Mouse (Mus musculus) leukemia stem cell, adult 10-12 weeks (primary cell): Measurements from ENCODE around the gene Kif24. TPM values are rescaled to one million over a fixed set of nuclear protein-coding genes. Genes with fewer than 3 reads are reported as not detected.

ENCODE experiments used
- polyA plus RNA-seq: library from polyadenylated mRNA; stranded (reverse); fragments of >175 nt; gene quantifications from 2 replicates; pipeline ENCODE4 v1.2.3, GENCODE M21; 2012; ENCODE audit warnings: low replicate concordance

Kif24 gene
- 2.5 and 6.9 TPM in 2 replicates for polyA plus RNA-seq

DNA sequence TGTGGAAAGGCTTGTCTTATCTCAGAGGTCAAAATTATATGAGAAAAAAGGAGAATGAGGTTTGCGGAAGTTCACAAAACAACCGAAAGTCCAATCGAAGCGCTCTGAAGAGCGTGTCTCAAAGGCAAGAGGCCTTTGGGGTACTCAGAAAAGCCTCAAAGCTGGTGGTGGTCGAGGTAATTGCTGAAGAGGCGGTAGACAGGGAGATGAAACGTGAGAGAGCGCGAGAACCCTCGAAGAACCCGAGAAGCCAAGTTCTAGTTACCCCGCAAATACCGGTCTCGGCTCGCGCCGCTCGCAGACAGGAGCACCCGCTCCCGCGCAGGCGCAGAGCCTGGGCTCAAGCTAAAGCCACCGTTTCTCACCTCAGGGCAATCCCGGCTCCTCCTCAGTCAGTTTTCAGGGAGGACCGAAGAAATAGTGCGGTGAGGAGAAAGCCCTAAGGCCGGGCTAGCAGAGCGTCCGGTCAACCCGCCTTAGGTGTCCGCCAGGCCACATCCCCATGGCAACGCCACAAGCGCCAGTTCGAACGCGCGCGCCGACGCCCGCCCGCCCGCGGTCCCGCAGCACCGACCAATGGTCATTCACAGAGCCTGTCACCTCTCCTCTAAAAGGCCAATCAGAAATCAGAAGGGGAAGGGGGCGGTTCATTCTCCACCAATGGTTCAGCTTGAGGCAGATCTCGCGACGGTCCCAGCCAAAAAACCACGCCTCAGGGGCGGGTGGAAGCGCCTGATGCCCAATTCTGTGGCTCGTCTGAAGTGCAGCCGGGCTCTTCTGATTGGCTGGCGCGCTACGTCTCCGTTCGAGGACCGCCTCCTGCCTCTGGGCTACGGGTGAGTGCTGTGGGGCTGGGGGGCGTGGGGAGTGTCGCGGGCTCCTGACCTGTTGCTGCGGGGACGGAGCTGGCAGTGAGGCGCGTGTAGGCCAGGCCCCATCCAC is at the start of gene Kif24, which contains the start of gene Nudt2:
Kif24 (minus strand) TSS at position 543 of the 942 bp plus-strand sequence.
Nudt2 (plus strand) TSS at position 807 of the 942 bp plus-strand sequence.

DNA sequence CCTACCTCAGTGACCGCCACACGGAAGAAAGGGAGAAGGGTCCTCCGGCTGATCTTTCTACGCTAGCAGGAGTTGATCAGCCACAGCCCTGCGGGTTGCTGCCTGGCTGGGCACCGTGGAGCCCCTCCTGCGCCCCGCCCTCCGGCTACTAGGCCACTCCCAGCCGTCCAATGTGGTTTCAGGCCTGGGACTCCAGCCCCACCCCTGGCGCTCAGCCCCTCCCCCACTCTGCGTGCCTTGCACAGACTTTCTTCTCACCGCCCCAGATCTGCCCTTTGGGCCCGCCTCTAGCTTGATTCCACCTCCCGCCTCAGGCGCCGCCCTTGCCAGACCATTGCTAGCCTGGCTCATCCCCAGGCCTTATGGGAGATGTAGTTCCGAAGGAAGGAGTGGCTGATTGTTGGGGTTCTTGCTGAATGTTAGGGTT is 38.3 kb upstream of the Kif24 start, which contains the start of gene AI464131:
AI464131 (minus strand) TSS at position 91 of the 427 bp plus-strand sequence.

DNA sequence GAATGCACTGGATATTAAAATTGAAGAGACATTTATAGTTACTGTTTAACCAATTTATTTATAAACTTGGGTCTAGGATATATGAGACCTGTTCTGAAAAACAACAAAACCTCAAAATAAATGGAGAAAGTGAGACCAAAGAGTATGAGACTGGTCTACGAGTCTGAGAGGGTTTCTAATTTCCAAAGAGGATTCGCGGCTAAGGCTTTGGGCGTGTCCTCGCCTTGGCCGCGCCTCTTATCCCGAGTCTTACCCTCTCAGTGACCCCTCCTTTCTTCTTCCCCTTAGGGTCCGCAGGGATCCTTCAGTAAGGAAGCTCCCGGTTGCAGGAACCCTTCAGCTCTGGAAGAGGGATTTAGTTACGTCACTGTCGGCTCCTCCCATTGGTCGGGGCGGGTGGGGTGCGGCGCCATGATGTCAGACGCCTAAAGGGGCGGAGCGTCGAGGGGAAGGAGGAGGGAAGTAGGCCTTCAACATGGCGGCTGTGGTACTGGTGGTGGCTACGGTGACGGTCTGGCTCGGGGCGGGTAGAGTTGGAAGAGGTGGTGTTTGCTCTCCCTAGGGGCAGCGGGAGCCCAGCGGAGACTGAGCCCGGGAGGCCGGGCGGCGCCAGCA is 116.0 kb downstream of the Kif24 start, which contains the start of gene Ubap1:
Ubap1 (plus strand) TSS at position 413 of the 615 bp plus-strand sequence.

Other genes with a start within 250 kb of the Kif24 start
- gene Ubap2, start 189.7 kb downstream of the Kif24 start, polyA plus RNA-seq: 1,197 and 1,815 TPM in 2 replicates
- 32.4 and 47.0 TPM in 2 replicates for gene Dcaf12, start 150.0 kb downstream of the Kif24 start, polyA plus RNA-seq
- 11.0 and 19.1 TPM in 2 replicates for gene Ubap1, start 115.9 kb downstream of the Kif24 start, polyA plus RNA-seq
- gene Nudt2, start 264 bp upstream of the Kif24 start, polyA plus RNA-seq: 8.1 TPM in 1 of 2 replicates, not detected in the other
- 0.07 and 0.09 TPM in 2 replicates for gene AI464131, start 38.2 kb upstream of the Kif24 start, polyA plus RNA-seq
- gene 1110017D15Rik, start 52.4 kb upstream of the Kif24 start, polyA plus RNA-seq: not detected in 2 replicates
- 13.1 and 23.3 TPM in 2 replicates for gene Fam219a, start 104.7 kb upstream of the Kif24 start, polyA plus RNA-seq
- not detected in 2 replicates for gene Dnaic1, start 104.9 kb upstream of the Kif24 start, polyA plus RNA-seq
- gene Enho, start 175.4 kb upstream of the Kif24 start, polyA plus RNA-seq: 0.56 and 1.2 TPM in 2 replicates
- 1.5 and 3.0 TPM in 2 replicates for gene Cntfr, start 232.2 kb upstream of the Kif24 start, polyA plus RNA-seq
- gene Il11ra1, start 235.1 kb upstream of the Kif24 start, polyA plus RNA-seq: 3.5 and 11.0 TPM in 2 replicates
- gene Rpp25l, start 248.6 kb upstream of the Kif24 start, polyA plus RNA-seq: 83.7 and 109 TPM in 2 replicates